Mouse (Mus musculus): ENCODE data around the gene Errfi1.

GRCm38 (mm10) chr4:150861161-150861560 lies 7.4 kb downstream of the Errfi1 start:
- TF ChIP-seq CTCF (IDR thresholded peaks at IDR 0.05; ENCODE audit: borderline replicate concordance, insufficient read depth, low read depth, low read length) = no peak
- no peak for TF ChIP-seq POLR2A (IDR thresholded peaks at IDR 0.05; ENCODE audit: borderline replicate concordance, insufficient read depth, low read length)

Measured in cerebellum, adult 2 months (tissue).